Mouse (Mus musculus) neural tube, embryonic 13.5 days (tissue): ENCODE measurements around the gene Olfr145. TPM values are rescaled to one million over a fixed set of nuclear protein-coding genes. Genes with fewer than 3 reads are reported as not detected.
A peak's percentile ranks its signal among the peaks of the same experiment; 100 is the strongest.

Source experiments
- ATAC-seq: fragments of 200-750 bp; cut with Nextera tagmentation; 2 replicates; pipeline ENCODE4 v1.8.0; 2017; ENCODE audit warnings: low read depth, mild to moderate bottlenecking, moderate TSS enrichment, moderate library complexity
- H3K27ac ChIP-seq: fragments of 300-500 bp; sonication (generic); replicated peaks from 2 replicates; pipeline ENCODE4 v1.5.1; 2015; ENCODE audit warnings: moderate library complexity, mild to moderate bottlenecking, inconsistent platforms
- H3K27me3 ChIP-seq: fragments of 300-500 bp; sonication (generic); 2 replicates; pipeline ENCODE4 v1.6.1; 2015; ENCODE audit warnings: mild to moderate bottlenecking, inconsistent platforms
- H3K36me3 ChIP-seq: fragments of 300-500 bp; sonication (generic); 2 replicates; pipeline ENCODE4 v1.6.1; 2015; ENCODE audit warnings: mild to moderate bottlenecking, inconsistent platforms
- H3K4me1 ChIP-seq: fragments of 300-500 bp; sonication (generic); replicated peaks from 2 replicates; pipeline ENCODE4 v1.6.1; 2015; ENCODE audit warnings: inconsistent platforms
- H3K4me2 ChIP-seq: fragments of 300-500 bp; sonication (generic); 2 replicates; pipeline ENCODE4 v1.6.1; 2015; ENCODE audit warnings: inconsistent platforms, mild to moderate bottlenecking, moderate library complexity
- H3K4me3 ChIP-seq: fragments of 300-500 bp; sonication (generic); 2 replicates; pipeline ENCODE4 v1.5.1; 2015; ENCODE audit warnings: mild to moderate bottlenecking, inconsistent platforms
- H3K9ac ChIP-seq: fragments of 300-500 bp; sonication (generic); 2 replicates; pipeline ENCODE4 v1.6.1; 2015; ENCODE audit warnings: moderate library complexity, mild to moderate bottlenecking, inconsistent platforms
- H3K9me3 ChIP-seq: fragments of 300-500 bp; sonication (generic); 2 replicates; pipeline ENCODE4 v1.6.1; 2016; ENCODE audit warnings: inconsistent platforms
- whole genome bisulfite sequencing: fragments of 180-500 bp; shearing (Covaris S2); methylation state at CpG from one replicate; pipeline ENCODE4 v1.1.7; 2015; 5-methylcytosine and 5-hydroxymethylcytosine counted together
- polyA plus RNA-seq: library from polyadenylated mRNA; unstranded; fragments of >200 nt; fragmentation: Nextera tagmentation; extraction: Ambion mirVana; gene quantifications from 2 replicates; pipeline ENCODE4 v1.2.1, GENCODE M21; 2015

The Olfr145 gene
- polyA plus RNA-seq, 1 experiment from 2014 or later = not detected

GRCm38 (mm10) chr9:37926019-37927013, 29.8 kb downstream of the Olfr145 start:
- ATAC-seq = no peak
- 66% methylated on average over 3 of the region's 3 CpGs for whole genome bisulfite sequencing
- no peaks in the 10 kb centered on the region for H3K4me1 ChIP-seq

GRCm38 (mm10) chr9:37932519-37932918, 36.0 kb downstream of the Olfr145 start:
- Histone ChIP-seq H3K27ac (no peak overlapping the region), H3K9me3 (no peaks in the 10 kb centered on the region), H3K4me1 (no peaks in the 10 kb centered on the region), H3K27me3 (no peaks in the 10 kb centered on the region), H3K9ac (no peak overlapping the region), H3K4me2 (no peak overlapping the region), H3K4me3 (no peak overlapping the region), H3K36me3 (no peaks in the 10 kb centered on the region)
- ATAC-seq = peak; percentile 77; the same call in 1 of the 2 replicates
- 8% methylated on average over 11 of the region's 11 CpGs for WGBS

More at GRCm38 (mm10) chr9:37926019-37927013, 29.8 kb downstream of the Olfr145 start:
- Histone ChIP-seq H3K9me3 (no peaks in the 10 kb centered on the region), H3K36me3 (no peaks in the 10 kb centered on the region), H3K9ac (no peak overlapping the region), H3K4me2 (no peak overlapping the region), H3K27me3 (no peaks in the 10 kb centered on the region), H3K27ac (no peak overlapping the region), H3K4me3 (no peak overlapping the region)

- ATAC-seq = no peak
- H3K36me3 ChIP-seq = no peaks in the 10 kb centered on the region
- no peak overlapping the region for H3K4me2 ChIP-seq
- no peak overlapping the region for H3K4me3 ChIP-seq
- no peaks in the 10 kb centered on the region for H3K27me3 ChIP-seq
- H3K9ac ChIP-seq = no peak overlapping the region
- H3K9me3 ChIP-seq = no peaks in the 10 kb centered on the region
- H3K27ac ChIP-seq = no peak overlapping the region
- H3K4me1 ChIP-seq = no peaks in the 10 kb centered on the region
Measured at GRCm38 (mm10) chr9:37934146-37934545, 37.6 kb downstream of the Olfr145 start.

GRCm38 (mm10) chr9:37941167-37941566, 44.6 kb downstream of the Olfr145 start:
- no peak overlapping the region for H3K4me2 ChIP-seq
- H3K9ac ChIP-seq = no peak overlapping the region
- WGBS = 92% methylated on average over 2 of the region's 2 CpGs
- no peaks in the 10 kb centered on the region for H3K27me3 ChIP-seq
- H3K27ac ChIP-seq = no peak overlapping the region
- ATAC-seq = no peak
- no peaks in the 10 kb centered on the region for H3K9me3 ChIP-seq
- H3K36me3 ChIP-seq = no peaks in the 10 kb centered on the region
- H3K4me3 ChIP-seq = no peak overlapping the region
- no peaks in the 10 kb centered on the region for H3K4me1 ChIP-seq

Other genes starting within 250 kb of the Olfr145 start
- 99.3 and 100 TPM in 2 replicates for gene Tbrg1, start 239.4 kb upstream of the Olfr145 start, polyA plus RNA-seq
- 0.22 TPM in 1 of 2 replicates, not detected in the other for gene Panx3, start 227.5 kb upstream of the Olfr145 start, polyA plus RNA-seq
- not detected in 2 replicates for gene Olfr160, start 180.5 kb upstream of the Olfr145 start, polyA plus RNA-seq
- not detected in 2 replicates for gene Olfr874, start 151.6 kb upstream of the Olfr145 start, polyA plus RNA-seq
- gene Olfr875, start 124.9 kb upstream of the Olfr145 start, polyA plus RNA-seq = not detected in 2 replicates
- not detected in 2 replicates for gene Olfr876, start 93.7 kb upstream of the Olfr145 start, polyA plus RNA-seq
- not detected in 2 replicates for gene Olfr877, start 42.5 kb upstream of the Olfr145 start, polyA plus RNA-seq
- gene Olfr878, start 21.1 kb downstream of the Olfr145 start, polyA plus RNA-seq = not detected in 2 replicates
- not detected in 2 replicates for gene Olfr881, start 95.1 kb downstream of the Olfr145 start, polyA plus RNA-seq
- gene Olfr883, start 129.1 kb downstream of the Olfr145 start, polyA plus RNA-seq = not detected in 2 replicates
- not detected in 2 replicates for gene Olfr884, start 149.8 kb downstream of the Olfr145 start, polyA plus RNA-seq
- not detected in 2 replicates for gene Olfr885, start 164.6 kb downstream of the Olfr145 start, polyA plus RNA-seq
- gene Olfr887, start 187.3 kb downstream of the Olfr145 start, polyA plus RNA-seq = not detected in 2 replicates
- not detected in 2 replicates for gene Olfr888, start 211.4 kb downstream of the Olfr145 start, polyA plus RNA-seq
- gene Olfr889, start 218.5 kb downstream of the Olfr145 start, polyA plus RNA-seq = 0.07 TPM in 2 replicates
- not detected in 2 replicates for gene Olfr890, start 245.8 kb downstream of the Olfr145 start, polyA plus RNA-seq